In genomic region chr13:12272953-12273352, GRCm38 (mm10) we compare ENCODE assay signal across 7 mouse cellular contexts. TPM values are rescaled to one million over a fixed set of nuclear protein-coding genes. Genes with fewer than 3 reads are reported as not detected.
DNase-seq lines count a peak whose midpoint lies in the region; TF ChIP-seq lines count a peak whose summit lies in the region.

No protein-coding gene starts in this region.

- TF ChIP-seq CTCF in lung, adult 2 months (IDR thresholded peaks at IDR 0.05; ENCODE audit: insufficient read depth, low read length): peak; percentile 24; the same call in 1 of the 2 replicates

- 57% methylated on average over 3 of the region's 3 CpGs for WGBS in lung, adult 2 months

- peak; percentile 43 for DNase-seq in kidney, postnatal 14 days
- DNase-seq in kidney, postnatal 10 days: no peak
- peak; percentile 74 for DNase-seq in CD4-positive, CD25-positive, alpha-beta regulatory T cell, adult 2 months (ENCODE audit: low read depth, low spot score)
- DNase-seq in ES-E14 (ENCODE audit: low read depth, low spot score): peak; percentile 68
- DNase-seq in embryo, embryonic 9.5 days (ENCODE audit: extremely low spot score): peak; percentile 42
- DNase-seq in lung, adult 2 months: peak; percentile 9
- DNase-seq in yolk sac, embryonic 10.5 days (ENCODE audit: low spot score): no peak

- in situ Hi-C loops in ES-E14 (cut with MboI; ENCODE audit: low sequenced_read_pairs in 2 of 2, unreplicated experiment in 2 of 2): no loop called here

- no peak for TF ChIP-seq POLR2A in lung, adult 2 months (IDR thresholded peaks at IDR 0.05; ENCODE audit: borderline replicate concordance, extremely low read depth, low read depth, low read length)

- H3K4me3 ChIP-seq in ES-E14 (ENCODE audit: insufficient read depth in 1 of 2, low read depth in 1 of 2, low read length in 2 of 2, poor library complexity in 1 of 2, severe bottlenecking in 1 of 2): no peak overlapping the region
- H3K4me3 ChIP-seq in lung, adult 2 months (replicated peaks; ENCODE audit: extremely low read depth, low read depth, low read length): no peak overlapping the region

- H3K9me3 ChIP-seq in ES-E14 (ENCODE audit: control insufficient read depth, insufficient read depth, low read depth, low read length): no peaks in the 10 kb centered on the region

- H3K9ac ChIP-seq in ES-E14 (ENCODE audit: insufficient read depth, low read depth, low read length, poor library complexity, severe bottlenecking): no peak overlapping the region

- peaks cover 0 to 5% of the 10 kb centered on the region in 2 experiments; a peak in 1 of 4 replicates for H3K4me1 ChIP-seq in ES-E14 (ENCODE audit: control insufficient read depth in 2 of 2, insufficient read depth in 2 of 2, low read length in 2 of 2, poor library complexity in 1 of 2)
- H3K4me1 ChIP-seq in lung, adult 2 months (ENCODE audit: control insufficient read depth, insufficient read depth, low read length): no peaks in the 10 kb centered on the region

- H3K36me3 ChIP-seq in ES-E14 (ENCODE audit: control insufficient read depth, insufficient read depth, low read length, poor library complexity, severe bottlenecking): peaks cover 5% of the 10 kb centered on the region; the same call in 1 of the 2 replicates

- H3K27ac ChIP-seq in ES-E14 (ENCODE audit: insufficient read depth, low read depth, low read length, poor library complexity, severe bottlenecking): no peak overlapping the region

TF ChIP-seq in ES-E14, 5 proteins besides CTCF, POLR2A, EP300 and RAD21:
- TF ChIP-seq CHD2 (IDR thresholded peaks at IDR 0.05; ENCODE audit: low read depth, low read length) (no peak), ZC3H11A (IDR thresholded peaks at IDR 0.05; ENCODE audit: borderline replicate concordance, low read depth, low read length) (peak; percentile 12; the same call in 1 of the 2 replicates), ZNF384 (IDR thresholded peaks at IDR 0.05; ENCODE audit: low read depth, low read length) (0 out of 2 replicates have a peak, but pooled peaks have one; percentile 14), MAFK (IDR thresholded peaks at IDR 0.05; ENCODE audit: insufficient read depth, low read depth, low read length) (no peak)

RNA-seq across cellular contexts. Expression of gene Mtr, which starts 15.0 kb away (rescaled TPM):
- total RNA-seq in ES-E14 (2012; rRNA removed): 25.2 and 25.4 TPM in 2 replicates
- polyA plus RNA-seq in lung, adult 2 months (2012; rRNA removed): 5.7 and 7.5 TPM in 2 replicates

Comparison
In these comparisons a context has a peak if more than half of its experiments do, and no peak if none do; other contexts are left out.
1. DNase-seq: peak in kidney, postnatal 14 days (single experiment), CD4-positive, CD25-positive, alpha-beta regulatory T cell, adult 2 months (single experiment), ES-E14 (single experiment), embryo, embryonic 9.5 days (single experiment) and lung, adult 2 months (single experiment); none in kidney, postnatal 10 days (single experiment) and yolk sac, embryonic 10.5 days (single experiment).